Mouse (Mus musculus): ENCODE measurements at regions not wholly inside any gene's neighbourhood (a gene's known extent, or its start where the extent isn't known, plus 50 kb on each side); places are given as distances from the start of the nearest gene placed in this dataset.
"Not testable (repeated sequence)": the region's sequence is repeated elsewhere in the genome, so short reads cannot be mapped to it uniquely, and the experiment has no call there.

DNA sequence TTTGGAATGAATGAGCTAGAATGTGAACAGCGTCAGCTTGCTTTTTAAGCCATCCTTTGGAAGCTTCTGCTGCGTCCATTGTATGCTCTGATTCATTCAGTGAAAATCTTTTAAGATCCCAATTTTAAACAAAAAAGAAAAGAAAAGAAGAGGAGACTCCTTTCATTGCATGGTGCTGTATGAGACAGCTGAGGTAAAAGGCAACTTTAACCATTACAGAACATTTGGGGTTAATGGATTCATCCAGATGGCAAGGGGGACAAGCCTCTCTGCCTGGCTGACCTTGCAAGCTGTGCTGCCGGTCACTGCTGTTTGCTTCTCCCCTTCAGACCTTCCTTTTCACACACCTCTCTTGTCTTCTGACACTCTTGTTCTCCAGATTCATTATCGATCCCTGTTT, 176.0 kb upstream of the Intu start:
- DNase-seq (ENCODE audit: low spot score in 2 of 2) = no peak

- no peak for DNase-seq (ENCODE audit: low spot score in 2 of 2)
Observed at GRCm38 (mm10) chr3:40368421-40368820, 162.7 kb upstream of the Intu start.

- DNase-seq (ENCODE audit: low spot score in 2 of 2) = no peak
Observed at GRCm38 (mm10) chr3:40371411-40371810, 159.7 kb upstream of the Intu start.

- not testable (repeated sequence) for DNase-seq (ENCODE audit: low spot score in 2 of 2)
Observed at GRCm38 (mm10) chr3:40376220-40376619, 154.9 kb upstream of the Intu start.

- DNase-seq (ENCODE audit: low spot score in 2 of 2) = no peak
Observed at GRCm38 (mm10) chr3:40377416-40377815, 153.7 kb upstream of the Intu start.

DNA sequence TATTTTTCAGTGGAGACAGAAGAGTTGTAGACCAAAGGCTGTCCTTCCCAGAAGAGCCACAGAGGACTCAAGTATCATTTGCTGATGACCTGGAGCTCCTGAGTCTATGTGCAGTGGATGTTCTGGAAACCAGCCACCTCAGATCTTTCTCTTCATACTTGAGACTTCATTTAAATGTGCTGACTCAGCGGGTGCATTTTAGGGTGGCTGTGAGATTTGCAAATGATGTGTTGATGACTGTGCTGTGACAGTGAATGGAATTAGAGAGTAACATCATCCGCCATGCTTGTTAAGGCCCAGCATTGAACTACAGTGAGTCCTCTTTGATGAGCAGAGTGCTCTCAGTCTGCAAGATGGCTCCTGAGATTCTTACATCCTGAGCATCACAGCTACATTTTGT, 152.0 kb upstream of the Intu start:
- no peak for DNase-seq (ENCODE audit: low spot score in 2 of 2)

GRCm38 (mm10) chr3:40391631-40392030, 139.5 kb upstream of the Intu start:
- DNase-seq (ENCODE audit: low spot score in 2 of 2) = peak in 1 of 2 experiments; percentile 11

GRCm38 (mm10) chr3:40398184-40398583, 132.9 kb upstream of the Intu start:
- no peak for DNase-seq (ENCODE audit: low spot score in 2 of 2)

- DNase-seq (ENCODE audit: low spot score in 2 of 2) = no peak
Observed at GRCm38 (mm10) chr3:40403402-40403801, 127.7 kb upstream of the Intu start.

GRCm38 (mm10) chr3:40405095-40405948, 125.8 kb upstream of the Intu start:
- no peak for DNase-seq (ENCODE audit: low spot score in 2 of 2)

- DNase-seq (ENCODE audit: low spot score in 2 of 2) = no peak
Observed at GRCm38 (mm10) chr3:40405949-40406236, 125.2 kb upstream of the Intu start.

- no peak for DNase-seq (ENCODE audit: low spot score in 2 of 2)
Observed at GRCm38 (mm10) chr3:40408921-40409488, 122.1 kb upstream of the Intu start.

DNA sequence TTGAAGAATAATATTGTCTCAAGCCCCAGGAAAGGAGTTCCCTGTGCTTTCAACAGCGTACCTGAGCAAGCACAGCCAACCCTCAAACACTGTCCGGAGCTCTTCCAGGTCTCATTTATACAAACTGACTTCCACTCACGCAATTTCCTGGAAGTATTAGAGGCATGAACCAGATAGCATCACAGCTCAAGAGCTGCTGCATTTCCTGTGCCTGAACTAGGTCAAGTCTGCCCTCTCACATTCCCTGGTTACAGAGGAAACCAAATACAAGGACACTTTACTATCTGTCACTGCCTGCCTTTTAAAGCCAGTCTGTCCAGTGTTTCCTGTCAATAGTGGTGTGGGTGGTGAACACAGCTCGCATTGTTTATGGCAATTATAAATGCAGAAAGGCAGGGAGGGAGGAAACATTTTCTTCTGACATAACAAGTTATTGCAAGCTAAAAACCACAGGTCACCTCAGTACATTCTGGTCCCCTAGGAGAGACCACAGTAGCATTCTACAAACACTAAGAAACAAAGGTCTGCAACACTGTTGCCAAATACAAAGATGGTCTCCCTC, 120.3 kb upstream of the Intu start:
- DNase-seq (ENCODE audit: low spot score in 2 of 2) = no peak

DNA sequence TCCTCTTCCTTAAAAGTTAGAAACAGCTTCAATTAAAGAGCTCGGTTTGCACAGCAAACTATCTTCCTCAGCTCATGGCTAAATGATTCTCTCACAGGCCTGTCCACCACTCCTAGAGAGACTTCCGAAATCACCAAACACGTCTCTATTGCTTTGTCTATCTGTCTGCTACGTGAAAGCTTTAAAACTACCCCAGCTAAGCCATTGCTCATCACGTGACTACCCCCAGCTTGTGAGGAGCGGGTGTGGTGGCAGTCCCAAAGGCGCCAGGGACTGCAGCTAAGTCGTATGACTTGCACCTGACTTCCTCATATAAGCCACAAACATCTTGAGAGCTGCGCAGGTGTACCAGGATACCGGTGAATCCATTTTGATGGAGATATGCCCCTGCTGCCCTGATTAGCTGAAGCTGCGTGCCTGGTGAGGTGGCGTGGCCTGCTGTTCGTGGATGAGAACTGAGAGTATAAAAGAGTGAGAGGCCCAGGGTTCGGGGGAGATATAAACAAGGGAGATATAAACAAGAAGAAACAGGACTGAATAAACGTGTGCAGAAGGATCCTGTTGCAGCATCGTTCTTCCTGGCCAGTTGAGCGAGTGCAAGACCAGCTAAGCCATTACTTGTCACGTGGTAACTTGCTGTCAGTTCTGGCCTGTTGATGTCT, 105.8 kb upstream of the Intu start:
- DNase-seq (ENCODE audit: low spot score in 2 of 2) = not testable (repeated sequence)

- DNase-seq (ENCODE audit: low spot score in 2 of 2) = no peak
Observed at GRCm38 (mm10) chr3:40426070-40426469, 105.0 kb upstream of the Intu start.

GRCm38 (mm10) chr3:40428021-40428420, 103.1 kb upstream of the Intu start:
- DNase-seq (ENCODE audit: low spot score in 2 of 2) = no peak

DNA sequence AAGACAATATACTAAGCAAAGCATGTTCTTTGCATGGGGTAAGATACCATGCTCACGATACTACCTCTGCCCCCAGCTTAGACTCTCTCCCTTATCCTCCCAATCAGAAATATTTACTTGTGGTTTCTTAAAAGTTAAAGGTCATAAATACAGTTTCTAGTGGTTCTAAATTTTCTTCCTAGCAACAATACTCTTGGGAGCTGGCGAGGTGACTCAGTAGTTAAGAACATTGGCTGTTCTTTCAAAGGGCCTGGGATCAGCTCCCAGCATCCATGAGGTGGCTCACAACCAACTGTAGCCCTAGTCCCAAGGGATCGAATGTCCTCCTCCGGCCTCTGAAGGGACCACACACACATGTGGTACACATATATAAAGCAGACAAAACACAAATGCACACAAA, 92.8 kb upstream of the Intu start:
- no peak for DNase-seq (ENCODE audit: low spot score in 2 of 2)

DNA sequence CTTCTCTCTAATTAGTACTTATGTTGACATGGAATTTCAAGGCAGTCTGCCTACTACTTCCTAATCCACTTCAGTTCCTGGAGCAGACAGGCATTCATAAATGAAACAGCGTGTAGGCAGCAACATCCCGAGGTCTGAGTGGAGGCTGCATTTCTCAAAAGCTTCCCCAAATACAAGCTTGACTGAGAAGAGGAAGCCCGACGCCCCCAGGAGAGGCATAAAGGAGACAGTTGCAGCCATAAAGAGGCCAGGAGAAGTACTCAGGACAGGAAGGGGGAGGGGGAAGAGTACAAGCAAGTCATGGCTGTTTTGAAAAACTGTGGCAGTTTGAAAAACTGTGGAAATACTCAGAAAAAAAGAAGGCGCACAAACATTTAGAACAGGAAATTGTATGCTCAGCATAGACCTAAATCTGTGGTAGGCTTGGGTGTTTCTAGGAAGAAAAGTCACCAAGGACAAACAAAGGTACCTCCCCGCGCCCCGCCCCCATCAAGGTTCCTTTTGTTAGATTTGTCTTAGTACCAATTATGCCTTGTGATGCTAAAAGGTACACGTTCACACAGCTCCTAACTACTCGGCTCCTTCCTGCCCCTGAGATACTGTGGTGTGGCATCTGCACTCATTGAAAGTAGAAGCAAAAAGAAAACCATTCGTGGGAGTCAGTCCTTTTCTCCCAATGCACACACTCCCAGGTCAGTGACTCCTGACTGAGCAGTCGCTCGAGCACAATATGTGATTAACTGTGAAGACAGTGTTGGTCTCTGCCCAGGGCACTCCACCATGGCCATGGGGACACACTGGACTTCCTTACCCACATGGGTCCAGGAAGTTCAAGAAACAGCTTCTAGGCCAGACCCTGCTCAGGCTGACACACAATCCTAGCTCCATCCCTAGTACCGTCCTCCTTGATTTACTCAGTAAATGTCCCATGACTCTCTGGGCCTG, 89.7 kb upstream of the Intu start:
- no peak for DNase-seq (ENCODE audit: low spot score in 2 of 2)

GRCm38 (mm10) chr3:40443788-40444595, 87.1 kb upstream of the Intu start:
- peak; percentile 22 to 63 for DNase-seq (ENCODE audit: low spot score in 2 of 2)

- no peak for DNase-seq (ENCODE audit: low spot score in 2 of 2)
Observed at GRCm38 (mm10) chr3:40452958-40453357, 78.1 kb upstream of the Intu start.

GRCm38 (mm10) chr3:40453552-40453951, 77.5 kb upstream of the Intu start:
- DNase-seq (ENCODE audit: low spot score in 2 of 2) = no peak
